In the genomic region with DNA sequence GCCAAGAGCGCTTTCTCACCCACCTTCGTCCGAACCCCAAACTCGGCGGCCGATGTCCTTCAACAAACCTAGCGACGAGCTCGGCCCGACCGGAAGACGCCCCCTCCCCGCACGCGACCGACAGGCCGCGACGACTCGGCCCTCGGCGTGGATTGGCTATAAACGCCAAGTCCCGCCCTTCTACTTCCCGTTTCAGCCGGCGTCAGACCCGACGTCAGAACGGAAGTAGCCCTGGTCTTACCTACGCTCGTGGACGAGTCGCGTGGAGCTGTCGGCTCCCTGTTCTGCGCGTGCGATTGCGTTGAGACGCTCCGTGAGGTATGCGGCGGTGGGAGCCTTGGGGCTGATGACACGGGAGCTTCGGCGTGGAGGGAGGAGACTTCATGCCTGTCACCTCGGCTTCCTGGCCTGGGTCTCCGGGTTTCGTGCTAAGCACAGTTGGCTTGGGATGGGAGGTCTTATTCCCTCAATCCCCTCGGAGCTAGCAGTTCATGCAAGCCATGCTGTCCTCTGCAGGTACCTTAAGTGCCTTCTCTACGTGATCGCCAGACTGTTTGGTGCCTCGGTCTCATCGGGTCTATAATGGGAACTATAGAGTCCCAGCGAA, we compare ENCODE assay signal across 8 mouse cellular contexts. TPM values are rescaled to one million over a fixed set of nuclear protein-coding genes. Genes with fewer than 3 reads are reported as not detected.
DNase-seq lines count a peak whose midpoint lies in the region; ATAC-seq lines count a peak whose summit lies in the region.

Gene Usmg5, minus strand, starts transcription at position 98 of the 607 bp plus-strand sequence.
Gene Pdcd11, plus strand, starts transcription at position 219 of the 607 bp plus-strand sequence.

- DNase-seq in B cell, adult 2 months, result peak; percentile 93 to 94
- DNase-seq in brain, adult 2 months (ENCODE audit: low read depth, low spot score), result peak; percentile 99
- DNase-seq in heart, embryonic 10.5 days (ENCODE audit: low spot score), result peak; percentile 98
- DNase-seq in liver, result peak; percentile 93
- peak; percentile 92 to 95 for DNase-seq in spleen, postnatal 4 days (ENCODE audit: low spot score in 2 of 2)

- peak within 1 kb of the TSS; percentile 77 for H3K4me2 ChIP-seq in kidney, embryonic 15.5 days

- no peaks in the 10 kb centered on the region for H3K9me3 ChIP-seq in heart, embryonic 10.5 days
- H3K9me3 ChIP-seq in kidney, embryonic 15.5 days (replicated peaks), result no peaks in the 10 kb centered on the region

- H3K4me3 ChIP-seq in heart, embryonic 10.5 days, result peak within 1 kb of the TSS; percentile 96
- H3K4me3 ChIP-seq in kidney, embryonic 15.5 days (replicated peaks), result peak within 1 kb of the TSS; percentile 90

- H3K27ac ChIP-seq in heart, embryonic 10.5 days, result peak within 1 kb of the TSS; percentile 97
- H3K27ac ChIP-seq in kidney, embryonic 15.5 days, result peak within 1 kb of the TSS; percentile 91

- peak within 1 kb of the TSS; percentile 98 for H3K9ac ChIP-seq in kidney, embryonic 15.5 days

- peaks cover 52% of the 10 kb centered on the region for H3K36me3 ChIP-seq in heart, embryonic 10.5 days
- peaks cover 54% of the 10 kb centered on the region for H3K36me3 ChIP-seq in kidney, embryonic 15.5 days

- peak; percentile 98 for ATAC-seq in erythroblast, adult 5-6 weeks (replicated peaks; ENCODE audit: low FRiP score, poor library complexity, severe bottlenecking)
- ATAC-seq in kidney, embryonic 15.5 days (replicated peaks; ENCODE audit: low FRiP score), result peak; percentile 100
- ATAC-seq in monocyte, adult 5-6 weeks (replicated peaks; ENCODE audit: insufficient number of reproducible peaks, low FRiP score, low TSS enrichment, poor library complexity, severe bottlenecking), result peak; percentile 97

- H3K4me1 ChIP-seq in heart, embryonic 10.5 days, result peaks cover 21% of the 10 kb centered on the region; the same call in 1 of the 2 replicates
- H3K4me1 ChIP-seq in kidney, embryonic 15.5 days, result peaks cover 19% of the 10 kb centered on the region

- under 1% methylated on average over 56 of the region's 56 CpGs for WGBS in heart, embryonic 10.5 days
- WGBS in kidney, embryonic 15.5 days, result under 1% methylated on average over 56 of the region's 56 CpGs

- no peaks in the 10 kb centered on the region for H3K27me3 ChIP-seq in heart, embryonic 10.5 days (ENCODE audit: insufficient read depth, poor library complexity, severe bottlenecking)
- no peaks in the 10 kb centered on the region for H3K27me3 ChIP-seq in kidney, embryonic 15.5 days

RNA-seq across cellular contexts. Expression of gene Usmg5, which starts in this region (rescaled TPM):
- total RNA-seq in erythroblast, adult 5-6 weeks (2015; ENCODE audit: low replicate concordance), result 199 and 243 TPM in 2 replicates
- 86.3 and 111 TPM in 2 replicates for total RNA-seq in erythroblast, adult 5-6 weeks (2017; ENCODE audit: low replicate concordance)
- 1,489 and 2,027 TPM in 2 replicates for polyA plus RNA-seq in heart, embryonic 10.5 days (2016; fragmentation: Nextera tagmentation; extraction: Ambion mirVana)
- 1,312 and 1,558 TPM in 2 replicates for polyA plus RNA-seq in kidney, embryonic 15.5 days (2015; fragmentation: Nextera tagmentation; extraction: Ambion mirVana)
- total RNA-seq in monocyte, adult 5-6 weeks (2017), result 231 to 250 TPM (median 231 TPM) in 3 replicates

RNA-seq across cellular contexts. Expression of gene Pdcd11, which starts in this region (rescaled TPM):
- 2.9 and 3.1 TPM in 2 replicates for total RNA-seq in erythroblast, adult 5-6 weeks (2015; ENCODE audit: low replicate concordance)
- 3.2 and 3.9 TPM in 2 replicates for total RNA-seq in erythroblast, adult 5-6 weeks (2017; ENCODE audit: low replicate concordance)
- polyA plus RNA-seq in heart, embryonic 10.5 days (2016; fragmentation: Nextera tagmentation; extraction: Ambion mirVana), result 9.1 and 10.2 TPM in 2 replicates
- 10.0 and 10.5 TPM in 2 replicates for polyA plus RNA-seq in kidney, embryonic 15.5 days (2015; fragmentation: Nextera tagmentation; extraction: Ambion mirVana)
- total RNA-seq in monocyte, adult 5-6 weeks (2017), result 15.6 to 24.0 TPM (median 18.9 TPM) in 3 replicates

Comparison
In these comparisons a context has a peak if more than half of its experiments do, and no peak if none do; other contexts are left out.
1. Peak in every context shown above with its lines: DNase-seq, ATAC-seq, H3K4me3 ChIP-seq and H3K27ac ChIP-seq.